Mouse (Mus musculus): ENCODE measurements around the gene Asic2. TPM values are rescaled to one million over a fixed set of nuclear protein-coding genes. Genes with fewer than 3 reads are reported as not detected.

The Asic2 gene
- polyA plus RNA-seq, 1 experiment from 2014 or later, result 0.27 TPM

GRCm38 (mm10) chr11:81497652-81498391, 470.4 kb downstream of the Asic2 start:
- Histone ChIP-seq H3K4me2 (ENCODE audit: low read depth, low read length) (no peak overlapping the region), H3K27me3 (ENCODE audit: control insufficient read depth, insufficient read depth, low read length) (no peaks in the 10 kb centered on the region), H3K9ac (ENCODE audit: low read length) (no peak overlapping the region), H3K36me3 (ENCODE audit: control insufficient read depth, insufficient read depth, low read length) (no peaks in the 10 kb centered on the region), H3K9me3 (replicated peaks; ENCODE audit: control insufficient read depth, low read length) (no peaks in the 10 kb centered on the region), H3K4me3 (replicated peaks; ENCODE audit: low read length) (no peak overlapping the region), H3K4me1 (ENCODE audit: control insufficient read depth, insufficient read depth, low read length) (no peaks in the 10 kb centered on the region), H3K27ac (ENCODE audit: low read length) (no peak overlapping the region)
- 65% methylated on average over 9 of the region's 9 CpGs for WGBS
- ATAC-seq (ENCODE audit: insufficient read depth, low FRiP score), result no peak

DNA sequence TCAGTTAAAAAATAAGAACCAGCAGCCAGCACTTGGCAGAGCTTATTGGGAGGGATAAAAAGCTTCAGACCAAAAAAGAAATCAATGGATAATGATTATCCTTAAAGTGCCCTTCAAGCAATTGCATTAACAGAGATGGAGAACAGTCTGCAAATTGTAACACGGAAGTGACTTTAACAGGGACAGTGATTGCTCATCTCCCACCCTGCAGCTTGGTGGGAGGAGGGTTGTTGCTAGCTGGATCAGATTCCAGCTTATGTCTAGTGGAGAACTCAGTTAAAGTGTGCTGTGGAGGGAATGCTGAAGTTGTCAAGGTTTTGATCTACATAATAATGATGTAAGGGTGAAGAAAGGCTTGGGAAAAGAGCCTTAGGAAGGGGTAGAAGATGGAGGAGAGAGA, 471.8 kb downstream of the Asic2 start:
- Histone ChIP-seq H3K36me3 (ENCODE audit: control insufficient read depth, insufficient read depth, low read length) (no peaks in the 10 kb centered on the region), H3K4me2 (ENCODE audit: low read depth, low read length) (no peak overlapping the region), H3K4me3 (replicated peaks; ENCODE audit: low read length) (no peak overlapping the region), H3K4me1 (ENCODE audit: control insufficient read depth, insufficient read depth, low read length) (no peaks in the 10 kb centered on the region), H3K27ac (ENCODE audit: low read length) (no peak overlapping the region), H3K9me3 (replicated peaks; ENCODE audit: control insufficient read depth, low read length) (no peaks in the 10 kb centered on the region), H3K27me3 (ENCODE audit: control insufficient read depth, insufficient read depth, low read length) (no peaks in the 10 kb centered on the region), H3K9ac (ENCODE audit: low read length) (no peak overlapping the region)
- WGBS, result 35% methylated on average over 1 of the region's 1 CpGs
- no peak for ATAC-seq (ENCODE audit: insufficient read depth, low FRiP score)

DNA sequence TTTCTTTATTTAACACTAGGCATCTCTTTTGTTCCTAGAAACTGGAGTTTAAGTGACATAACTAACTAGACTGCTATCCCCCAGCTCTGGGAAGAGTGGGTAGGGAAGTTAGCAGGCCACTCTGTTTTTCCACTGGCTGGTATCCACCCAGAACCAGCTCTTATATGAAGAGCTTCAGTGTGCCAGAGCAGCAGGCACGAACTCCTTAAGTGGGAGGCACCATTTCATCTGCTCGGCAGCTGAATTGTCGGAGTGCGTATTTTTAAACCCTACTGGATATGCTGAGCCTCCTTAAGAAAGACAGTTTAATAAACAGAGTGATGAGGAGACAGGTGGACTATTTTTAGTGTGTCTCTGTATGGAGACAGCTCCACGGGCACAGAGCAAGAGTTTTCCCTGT, 475.9 kb downstream of the Asic2 start:
- H3K4me1 ChIP-seq (ENCODE audit: control insufficient read depth, insufficient read depth, low read length), result no peaks in the 10 kb centered on the region
- 57% methylated on average over 5 of the region's 5 CpGs for WGBS
- no peak overlapping the region for H3K27ac ChIP-seq (ENCODE audit: low read length)
- no peaks in the 10 kb centered on the region for H3K36me3 ChIP-seq (ENCODE audit: control insufficient read depth, insufficient read depth, low read length)
- ATAC-seq (ENCODE audit: insufficient read depth, low FRiP score), result no peak
- no peaks in the 10 kb centered on the region for H3K9me3 ChIP-seq (replicated peaks; ENCODE audit: control insufficient read depth, low read length)
- no peak overlapping the region for H3K9ac ChIP-seq (ENCODE audit: low read length)
- no peaks in the 10 kb centered on the region for H3K27me3 ChIP-seq (ENCODE audit: control insufficient read depth, insufficient read depth, low read length)
- no peak overlapping the region for H3K4me3 ChIP-seq (replicated peaks; ENCODE audit: low read length)
- H3K4me2 ChIP-seq (ENCODE audit: low read depth, low read length), result no peak overlapping the region

DNA sequence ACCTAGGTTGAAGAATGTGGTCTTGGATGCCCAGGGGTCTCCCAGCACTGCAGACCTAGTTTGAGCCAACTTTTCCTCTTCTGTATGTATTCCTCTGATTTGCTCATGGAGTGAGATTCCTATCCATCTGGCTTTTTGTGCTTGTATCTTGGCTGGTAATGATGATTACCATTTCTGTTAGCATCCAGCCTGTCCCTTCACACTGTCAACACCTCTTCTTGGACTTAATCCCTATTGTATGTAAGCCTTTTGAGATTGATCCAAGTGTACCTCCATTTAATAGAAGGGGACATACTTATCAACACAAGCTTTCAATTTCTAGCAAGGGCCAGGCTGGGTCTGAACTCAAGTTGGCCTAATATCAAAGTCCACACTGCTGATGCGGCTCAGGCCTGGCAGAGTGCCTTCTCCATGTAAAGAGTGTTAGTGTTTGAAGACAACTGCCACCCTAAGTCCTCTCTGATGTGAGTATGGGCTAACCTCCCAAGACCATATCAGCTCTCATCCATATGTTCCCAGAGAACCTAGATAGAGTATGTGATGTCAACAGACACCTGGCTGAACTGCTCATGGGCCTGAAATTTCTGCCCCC, 479.0 kb downstream of the Asic2 start:
- H3K9me3 ChIP-seq (replicated peaks; ENCODE audit: control insufficient read depth, low read length), result no peaks in the 10 kb centered on the region
- no peaks in the 10 kb centered on the region for H3K4me1 ChIP-seq (ENCODE audit: control insufficient read depth, insufficient read depth, low read length)
- H3K27me3 ChIP-seq (ENCODE audit: control insufficient read depth, insufficient read depth, low read length), result no peaks in the 10 kb centered on the region
- no peak overlapping the region for H3K4me3 ChIP-seq (replicated peaks; ENCODE audit: low read length)
- ATAC-seq (ENCODE audit: insufficient read depth, low FRiP score), result no peak
- H3K36me3 ChIP-seq (ENCODE audit: control insufficient read depth, insufficient read depth, low read length), result no peaks in the 10 kb centered on the region
- no peak overlapping the region for H3K27ac ChIP-seq (ENCODE audit: low read length)
- WGBS, result 73% methylated on average over 1 of the region's 1 CpGs
- H3K4me2 ChIP-seq (ENCODE audit: low read depth, low read length), result no peak overlapping the region
- H3K9ac ChIP-seq (ENCODE audit: low read length), result no peak overlapping the region

DNA sequence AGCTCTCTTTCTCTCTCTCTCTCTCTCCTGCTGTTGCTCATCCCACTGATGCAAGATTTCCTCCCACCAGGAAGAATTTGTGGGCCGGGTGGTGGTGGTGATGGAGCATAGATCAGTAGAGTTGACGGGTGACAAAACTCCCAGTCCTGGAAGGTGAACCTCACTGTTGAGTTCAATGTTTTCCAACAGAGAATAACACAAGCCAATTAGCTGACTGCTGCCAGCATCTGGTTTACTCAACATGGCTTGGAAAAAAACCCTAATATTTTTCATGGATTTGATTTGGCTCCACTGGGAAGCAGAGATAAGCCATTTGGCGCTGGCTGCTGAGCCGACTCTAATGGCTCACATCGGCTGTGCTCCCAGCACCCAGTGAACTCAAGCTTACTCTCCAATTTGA, 479.6 kb downstream of the Asic2 start:
- Histone ChIP-seq H3K4me2 (ENCODE audit: low read depth, low read length) (no peak overlapping the region), H3K27me3 (ENCODE audit: control insufficient read depth, insufficient read depth, low read length) (no peaks in the 10 kb centered on the region), H3K4me3 (replicated peaks; ENCODE audit: low read length) (no peak overlapping the region), H3K9ac (ENCODE audit: low read length) (no peak overlapping the region), H3K36me3 (ENCODE audit: control insufficient read depth, insufficient read depth, low read length) (no peaks in the 10 kb centered on the region), H3K27ac (ENCODE audit: low read length) (no peak overlapping the region), H3K4me1 (ENCODE audit: control insufficient read depth, insufficient read depth, low read length) (no peaks in the 10 kb centered on the region), H3K9me3 (replicated peaks; ENCODE audit: control insufficient read depth, low read length) (no peaks in the 10 kb centered on the region)
- WGBS, result 80% methylated on average over 5 of the region's 5 CpGs
- ATAC-seq (ENCODE audit: insufficient read depth, low FRiP score), result no peak

- H3K4me1 ChIP-seq (ENCODE audit: control insufficient read depth, insufficient read depth, low read length), result no peaks in the 10 kb centered on the region
- no peaks in the 10 kb centered on the region for H3K27me3 ChIP-seq (ENCODE audit: control insufficient read depth, insufficient read depth, low read length)
- no peak overlapping the region for H3K27ac ChIP-seq (ENCODE audit: low read length)
- WGBS, result 13% methylated on average over 6 of the region's 6 CpGs
- H3K4me2 ChIP-seq (ENCODE audit: low read depth, low read length), result no peak overlapping the region
- H3K9ac ChIP-seq (ENCODE audit: low read length), result no peak overlapping the region
- H3K36me3 ChIP-seq (ENCODE audit: control insufficient read depth, insufficient read depth, low read length), result no peaks in the 10 kb centered on the region
- no peak overlapping the region for H3K4me3 ChIP-seq (replicated peaks; ENCODE audit: low read length)
- H3K9me3 ChIP-seq (replicated peaks; ENCODE audit: control insufficient read depth, low read length), result no peaks in the 10 kb centered on the region
- no peak for ATAC-seq (ENCODE audit: insufficient read depth, low FRiP score)
Measured at GRCm38 (mm10) chr11:81486265-81486940, 481.9 kb downstream of the Asic2 start.

GRCm38 (mm10) chr11:81481198-81481597, 487.1 kb downstream of the Asic2 start:
- Histone ChIP-seq H3K9ac (ENCODE audit: low read length) (no peak overlapping the region), H3K9me3 (replicated peaks; ENCODE audit: control insufficient read depth, low read length) (no peaks in the 10 kb centered on the region), H3K4me1 (ENCODE audit: control insufficient read depth, insufficient read depth, low read length) (no peaks in the 10 kb centered on the region), H3K27ac (ENCODE audit: low read length) (no peak overlapping the region), H3K27me3 (ENCODE audit: control insufficient read depth, insufficient read depth, low read length) (no peaks in the 10 kb centered on the region), H3K4me2 (ENCODE audit: low read depth, low read length) (no peak overlapping the region), H3K4me3 (replicated peaks; ENCODE audit: low read length) (no peak overlapping the region), H3K36me3 (ENCODE audit: control insufficient read depth, insufficient read depth, low read length) (no peaks in the 10 kb centered on the region)
- no peak for ATAC-seq (ENCODE audit: insufficient read depth, low FRiP score)
- WGBS, result 33% methylated on average over 2 of the region's 3 CpGs

GRCm38 (mm10) chr11:81476231-81476630, 492.0 kb downstream of the Asic2 start:
- H3K4me3 ChIP-seq (replicated peaks; ENCODE audit: low read length), result no peak overlapping the region
- H3K36me3 ChIP-seq (ENCODE audit: control insufficient read depth, insufficient read depth, low read length), result no peaks in the 10 kb centered on the region
- ATAC-seq (ENCODE audit: insufficient read depth, low FRiP score), result no peak
- H3K4me1 ChIP-seq (ENCODE audit: control insufficient read depth, insufficient read depth, low read length), result no peaks in the 10 kb centered on the region
- no peak overlapping the region for H3K9ac ChIP-seq (ENCODE audit: low read length)
- no peaks in the 10 kb centered on the region for H3K27me3 ChIP-seq (ENCODE audit: control insufficient read depth, insufficient read depth, low read length)
- no peak overlapping the region for H3K4me2 ChIP-seq (ENCODE audit: low read depth, low read length)
- H3K27ac ChIP-seq (ENCODE audit: low read length), result no peak overlapping the region
- no peaks in the 10 kb centered on the region for H3K9me3 ChIP-seq (replicated peaks; ENCODE audit: control insufficient read depth, low read length)

GRCm38 (mm10) chr11:81474121-81474520, 494.1 kb downstream of the Asic2 start:
- Histone ChIP-seq H3K4me1 (ENCODE audit: control insufficient read depth, insufficient read depth, low read length) (no peaks in the 10 kb centered on the region), H3K9me3 (replicated peaks; ENCODE audit: control insufficient read depth, low read length) (no peaks in the 10 kb centered on the region), H3K4me3 (replicated peaks; ENCODE audit: low read length) (no peak overlapping the region), H3K27ac (ENCODE audit: low read length) (no peak overlapping the region), H3K9ac (ENCODE audit: low read length) (no peak overlapping the region), H3K27me3 (ENCODE audit: control insufficient read depth, insufficient read depth, low read length) (no peaks in the 10 kb centered on the region), H3K36me3 (ENCODE audit: control insufficient read depth, insufficient read depth, low read length) (no peaks in the 10 kb centered on the region), H3K4me2 (ENCODE audit: low read depth, low read length) (no peak overlapping the region)
- no peak for ATAC-seq (ENCODE audit: insufficient read depth, low FRiP score)
- 72% methylated on average over 2 of the region's 2 CpGs for WGBS
